Mouse (Mus musculus) heart, postnatal 0 days (tissue): ENCODE measurements around the gene Top2a.

Experiments used
- CTCF ChIP-seq: IDR thresholded peaks from 2 replicates; pipeline ENCODE4 v1.5.1; 2016; ENCODE audit warnings: antibody characterized with exemption, control low read depth, low read depth
- EP300 ChIP-seq: IDR thresholded peaks from 2 replicates; pipeline ENCODE4 v1.6.1; 2016; ENCODE audit warnings: antibody characterized with exemption, low read depth

GRCm38 (mm10) chr11:99055143-99055542 lies 31.2 kb upstream of the Top2a start:
- TF ChIP-seq CTCF, result no peak
- TF ChIP-seq EP300, result no peak
